Mouse (Mus musculus) heart, postnatal 0 days (tissue): ENCODE measurements around the gene Ephb1.

ENCODE experiments used
- CTCF ChIP-seq: IDR thresholded peaks from 2 replicates; pipeline ENCODE4 v1.5.1; 2016; ENCODE audit warnings: antibody characterized with exemption, control low read depth, low read depth
- EP300 ChIP-seq: IDR thresholded peaks from 2 replicates; pipeline ENCODE4 v1.6.1; 2016; ENCODE audit warnings: antibody characterized with exemption, low read depth

DNA sequence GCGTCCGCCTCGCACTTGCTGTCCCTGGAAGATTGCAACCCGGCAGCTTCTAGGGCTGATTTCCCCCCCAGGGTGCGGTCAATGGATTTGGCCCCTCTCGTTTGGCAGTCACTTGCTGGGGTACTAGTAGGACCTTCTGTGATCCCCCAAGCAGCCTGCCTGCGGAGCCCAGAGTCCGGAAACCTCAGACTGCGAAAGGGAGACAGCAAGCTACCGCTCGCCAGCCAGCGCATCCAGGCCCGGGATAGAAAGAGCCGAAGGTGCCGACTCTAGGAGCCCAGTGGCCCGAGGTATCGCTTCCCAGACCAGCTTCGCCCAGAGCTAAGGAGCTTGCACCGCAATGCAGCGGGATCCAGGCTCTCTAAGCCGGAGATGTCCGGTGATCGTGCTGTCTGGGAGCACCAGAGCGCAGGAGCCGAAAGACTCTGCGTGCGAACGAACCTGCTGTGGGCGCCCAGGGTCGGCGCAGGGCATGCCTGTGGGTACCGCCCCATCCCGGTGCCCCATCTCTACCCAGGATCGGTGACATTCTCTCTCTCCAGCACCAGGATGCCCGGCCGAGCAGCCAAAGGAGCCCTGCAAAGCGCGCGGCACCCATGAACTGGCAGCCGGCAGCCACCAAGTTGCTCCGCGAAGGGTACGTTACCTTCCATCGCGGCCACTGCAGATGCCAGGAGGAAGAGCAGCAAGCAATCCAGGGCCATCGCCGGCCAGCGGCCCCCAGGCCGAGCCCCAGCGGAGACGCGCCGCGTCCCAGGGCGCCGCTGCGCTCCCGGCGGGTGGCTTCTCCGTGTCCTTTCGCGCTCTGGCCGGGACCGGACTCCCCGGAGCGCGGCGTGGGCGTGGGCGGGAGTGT, 629 bp downstream of the Ephb1 start:
- TF ChIP-seq CTCF = no peak
- TF ChIP-seq EP300 = no peak
